Mouse (Mus musculus) lung, postnatal 0 days (tissue): Measurements from ENCODE around the gene Trim62.

Experiments used
- CTCF ChIP-seq: IDR thresholded peaks from 2 replicates; pipeline ENCODE4 v1.5.1; 2016; ENCODE audit warnings: antibody characterized with exemption, mild to moderate bottlenecking
- EP300 ChIP-seq: IDR thresholded peaks from 2 replicates; pipeline ENCODE4 v1.6.1; 2016; ENCODE audit warnings: antibody characterized with exemption, mild to moderate bottlenecking, control low read depth

- TF ChIP-seq CTCF (no peak), EP300 (no peak)
Observed at GRCm38 (mm10) chr4:128848961-128849360, 34.4 kb upstream of the Trim62 start.
